Mouse (Mus musculus) bone marrow macrophage, adult 2 months (primary cell): ENCODE results near the gene Coq10b. TPM values are rescaled to one million over a fixed set of nuclear protein-coding genes. Genes with fewer than 3 reads are reported as not detected.

ENCODE experiments used
- H3K27ac ChIP-seq: 2 replicates; pipeline ENCODE4 v1.5.1; 2012; ENCODE audit warnings: low read depth, low read length; ENCODE audit not compliant: insufficient read depth
- H3K4me1 ChIP-seq: 2 replicates; pipeline ENCODE4 v1.6.1; 2012; ENCODE audit warnings: low read length; ENCODE audit not compliant: control insufficient read depth, insufficient read depth
- H3K4me3 ChIP-seq: 2 replicates; pipeline ENCODE4 v1.5.1; 2012; ENCODE audit warnings: mild to moderate bottlenecking, low read length, moderate library complexity; ENCODE audit not compliant: insufficient read depth
- CTCF ChIP-seq: IDR thresholded peaks from 2 replicates; pipeline ENCODE4 v1.5.1; 2012; ENCODE audit warnings: low read depth, mild to moderate bottlenecking, low read length, moderate library complexity
- POLR2A ChIP-seq: IDR thresholded peaks from 2 replicates; pipeline ENCODE4 v1.6.1; 2012; ENCODE audit warnings: mild to moderate bottlenecking, low read depth, low read length, borderline replicate concordance
- polyA plus RNA-seq: library from polyadenylated mRNA; stranded (reverse); fragments of >200 nt; gene quantifications from 2 replicates; pipeline ENCODE4 v1.2.4, GENCODE M21; 2012; ENCODE audit not compliant: missing spikeins, insufficient read depth, insufficient read length

The Coq10b gene
- polyA plus RNA-seq, 1 experiment: 8.7 TPM

DNA sequence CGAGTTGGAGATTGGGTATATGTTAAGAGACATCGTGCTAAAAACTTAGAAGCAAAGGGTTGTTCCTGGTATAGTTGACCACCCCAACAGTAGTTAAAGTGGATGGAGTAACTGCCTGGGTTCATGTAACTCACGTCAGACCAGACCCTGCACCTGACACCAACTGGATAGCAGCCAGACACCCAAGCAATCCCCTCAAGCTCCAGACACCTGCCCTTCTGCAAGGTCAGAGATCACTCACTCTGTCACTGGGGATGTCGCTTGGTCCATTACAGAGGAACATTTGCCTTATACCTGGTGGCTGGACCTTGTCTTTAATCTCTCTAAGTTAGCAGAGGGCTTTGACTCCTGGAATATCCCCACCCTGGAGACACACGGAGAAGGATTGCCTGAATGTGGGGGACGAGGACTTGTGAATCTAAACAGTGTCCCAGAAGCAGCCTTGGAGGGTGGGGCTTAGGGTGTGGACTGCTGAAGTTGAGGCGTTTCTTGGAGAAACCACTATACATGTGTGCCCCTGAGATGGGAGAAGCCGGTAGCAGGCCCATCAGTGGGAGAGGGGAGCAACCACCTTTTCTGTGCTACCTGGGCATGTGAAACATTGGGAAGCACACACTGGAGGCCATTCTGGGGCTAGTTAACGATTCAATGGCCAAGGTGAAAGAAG is 54.5 kb downstream of the Coq10b start:
- no peak overlapping the region for H3K4me3 ChIP-seq
- H3K27ac ChIP-seq: no peak overlapping the region
- TF ChIP-seq CTCF: no peak
- TF ChIP-seq POLR2A: no peak
- H3K4me1 ChIP-seq: no peaks in the 10 kb centered on the region

DNA sequence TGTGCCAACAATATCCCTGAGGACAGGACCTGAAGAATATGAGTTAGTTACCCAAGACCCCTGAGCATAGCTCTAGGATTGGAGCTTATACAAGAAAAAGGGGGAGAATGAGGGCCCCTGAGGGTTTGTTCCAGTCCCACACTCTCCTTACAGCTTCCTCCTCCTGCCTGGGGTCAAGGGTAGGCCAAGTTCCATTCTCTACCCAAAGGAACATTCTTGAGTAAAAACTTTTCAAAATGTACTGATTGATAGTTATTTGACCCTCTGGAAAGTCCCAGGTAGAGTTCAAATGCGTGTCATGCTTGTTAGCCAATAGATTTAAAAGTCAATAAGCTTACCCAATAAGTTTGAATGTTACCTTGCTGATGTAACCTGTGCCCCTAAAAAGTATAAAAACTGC is 55.1 kb downstream of the Coq10b start:
- no peaks in the 10 kb centered on the region for H3K4me1 ChIP-seq
- no peak for TF ChIP-seq POLR2A
- TF ChIP-seq CTCF: no peak
- H3K27ac ChIP-seq: no peak overlapping the region

DNA sequence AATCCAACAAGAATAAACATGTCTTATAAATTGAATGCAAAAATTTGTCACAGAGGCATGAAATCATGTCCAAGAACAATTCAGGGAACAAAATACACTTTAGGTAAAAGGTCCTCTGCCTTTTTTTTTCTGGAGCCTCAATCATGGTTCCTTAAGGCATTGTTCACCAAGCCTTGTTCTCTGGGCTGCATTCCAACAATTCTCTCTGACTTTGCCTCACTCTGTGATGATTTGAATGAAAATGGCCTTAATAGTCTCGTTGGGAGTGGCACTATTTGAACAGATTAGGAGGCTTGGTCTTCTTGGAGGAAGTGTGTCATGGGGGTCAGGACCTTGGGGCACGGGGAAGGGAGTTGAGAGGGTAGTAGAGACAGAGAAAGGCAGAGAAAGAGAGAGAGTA is 55.9 kb downstream of the Coq10b start:
- H3K4me1 ChIP-seq: 0 out of 2 replicates have a peak, but pooled peaks cover 4% of the 10 kb centered on the region
- no peak overlapping the region for H3K27ac ChIP-seq
- no peak for TF ChIP-seq POLR2A
- TF ChIP-seq CTCF: no peak
- no peak overlapping the region for H3K4me3 ChIP-seq

More for the DNA sequence above, 55.1 kb downstream of the Coq10b start:
- no peak overlapping the region for H3K4me3 ChIP-seq

DNA sequence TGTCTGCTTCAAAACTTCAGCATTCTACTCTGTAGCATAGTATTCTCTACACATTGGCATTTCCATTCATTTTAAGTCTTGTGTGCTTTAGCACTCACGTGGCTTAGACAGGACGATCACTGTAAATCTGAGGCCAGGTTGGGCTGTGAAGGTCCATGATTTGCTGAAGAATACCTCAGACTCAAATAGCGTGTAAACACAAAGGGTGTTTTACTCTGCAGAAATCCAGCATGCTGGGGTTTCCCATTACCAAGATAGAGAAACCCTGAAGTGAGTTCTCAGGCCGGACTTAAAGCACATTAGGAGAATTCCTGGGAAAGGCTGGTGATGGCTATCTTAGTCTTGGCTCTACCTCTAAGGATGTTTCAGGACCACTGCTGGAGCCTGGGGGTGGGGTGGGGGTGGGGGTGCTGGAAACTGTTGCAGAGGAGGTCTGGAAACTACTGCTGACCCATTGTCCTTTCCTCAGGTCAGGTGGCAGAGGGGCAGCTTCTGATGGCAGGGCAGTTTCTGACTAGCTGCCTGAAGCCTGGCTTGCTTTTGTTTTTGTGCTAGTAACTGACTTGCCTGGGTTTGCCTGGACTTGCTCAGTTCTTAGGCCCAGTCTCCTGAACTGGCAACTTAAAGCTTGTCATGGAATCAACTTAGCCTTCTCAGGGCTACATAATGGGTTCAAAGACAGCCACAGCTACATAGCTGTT is 56.6 kb downstream of the Coq10b start:
- Histone ChIP-seq H3K4me3 (no peak overlapping the region), H3K4me1 (0 out of 2 replicates have a peak, but pooled peaks cover 4% of the 10 kb centered on the region), H3K27ac (no peak overlapping the region)
- TF ChIP-seq CTCF (no peak), POLR2A (no peak)

Other genes with a start within 250 kb of the Coq10b start
- gene Ankrd44, start 126.4 kb upstream of the Coq10b start, polyA plus RNA-seq: 66.8 and 73.9 TPM in 2 replicates
- gene Sf3b1, start 25.3 kb upstream of the Coq10b start, polyA plus RNA-seq: 250 and 278 TPM in 2 replicates
- gene Hspe1, start 35.4 kb downstream of the Coq10b start, polyA plus RNA-seq: 126 and 129 TPM in 2 replicates
- gene Hspd1, start 35.5 kb downstream of the Coq10b start, polyA plus RNA-seq: 54.7 and 59.8 TPM in 2 replicates
- gene Mob4, start 78.5 kb downstream of the Coq10b start, polyA plus RNA-seq: 45.4 and 48.6 TPM in 2 replicates
- 2.1 and 2.8 TPM in 2 replicates for gene Rftn2, start 174.0 kb downstream of the Coq10b start, polyA plus RNA-seq
- 1.3 and 1.5 TPM in 2 replicates for gene Mars2, start 184.4 kb downstream of the Coq10b start, polyA plus RNA-seq